Mouse (Mus musculus) myocyte (in vitro differentiated cells): Measurements from ENCODE around the gene AV320801. TPM values are rescaled to one million over a fixed set of nuclear protein-coding genes. Genes with fewer than 3 reads are reported as not detected.
"Not testable (repeated sequence)": the region's sequence is repeated elsewhere in the genome, so short reads cannot be mapped to it uniquely, and the experiment has no call there.

ENCODE experiments used
- H3K27me3 ChIP-seq: one replicate; pipeline ENCODE4 v1.6.1; 2011; ENCODE audit not compliant: control insufficient read depth, insufficient read depth, insufficient read length
- H3K36me3 ChIP-seq: one replicate; pipeline ENCODE4 v1.6.1; 2011; ENCODE audit not compliant: control insufficient read depth, insufficient read depth
- H3K4me2 ChIP-seq: one replicate; pipeline ENCODE4 v1.6.1; 2011; ENCODE audit warnings: low read depth, control low read depth
- H3K4me3 ChIP-seq: one replicate; pipeline ENCODE4 v1.5.1; 2011; ENCODE audit warnings: mild to moderate bottlenecking, control low read depth, moderate library complexity
- H3K79me2 ChIP-seq: one replicate; pipeline ENCODE4 v1.6.1; 2011; ENCODE audit not compliant: control insufficient read depth, insufficient read depth
- H3ac ChIP-seq: one replicate; pipeline ENCODE4 v1.6.1; 2011; ENCODE audit not compliant: control insufficient read depth, insufficient read length
- polyA plus RNA-seq: library from polyadenylated mRNA; unstranded; fragments of >200 nt; fragmentation: generic; extraction: Trizol; gene quantifications from one replicate; pipeline ENCODE4 v1.2.1, GENCODE M21; 2012; ENCODE audit warnings: missing spikeins

The AV320801 gene
- not detected for polyA plus RNA-seq

DNA sequence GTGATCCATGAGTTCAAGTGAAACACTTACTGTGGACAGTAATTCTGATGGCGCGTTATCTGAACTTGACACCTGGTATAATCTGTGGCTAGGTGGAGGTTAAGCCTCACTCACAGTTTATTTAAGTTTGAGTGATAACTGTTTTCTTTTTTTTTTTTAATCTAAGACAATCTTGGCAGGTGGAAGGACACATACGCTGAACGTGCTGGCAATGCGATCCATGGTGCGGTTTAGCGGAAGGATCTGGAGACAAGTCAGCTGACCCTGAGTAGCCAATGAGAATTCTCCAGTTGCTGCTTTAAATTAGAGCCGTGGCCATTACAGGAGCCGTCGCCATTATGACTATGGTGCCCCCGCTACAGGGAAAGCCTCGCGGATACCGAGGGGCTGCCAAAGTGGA lies at the start of gene AV320801:
AV320801 (plus strand) TSS at position 301 of the 400 bp plus-strand sequence.
- H3K36me3 ChIP-seq, H3K4me2 ChIP-seq, H3K4me3 ChIP-seq, H3ac ChIP-seq, H3K79me2 ChIP-seq, H3K27me3 ChIP-seq: not testable (repeated sequence)

DNA sequence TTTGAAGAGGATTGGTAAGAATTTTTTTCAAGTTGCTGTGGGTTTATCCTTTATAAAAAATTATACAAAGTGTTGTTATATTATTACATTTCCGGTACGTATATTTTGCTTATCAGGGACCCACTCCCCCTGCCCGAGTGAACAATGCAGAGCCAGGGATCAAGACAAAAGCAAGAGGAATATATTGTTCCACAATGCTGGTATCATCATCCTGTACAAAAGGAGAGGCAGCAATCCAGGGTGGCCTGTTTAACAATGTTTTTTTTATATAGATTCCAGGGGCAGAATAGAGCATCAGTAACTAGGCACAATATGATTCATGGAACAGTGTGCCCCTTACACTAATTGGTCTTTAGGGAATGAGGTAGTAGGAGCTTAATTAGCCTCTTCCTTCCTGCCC lies 30.2 kb upstream of the AV320801 start:
- H3K4me3 ChIP-seq, H3K27me3 ChIP-seq, H3K36me3 ChIP-seq, H3K79me2 ChIP-seq, H3K4me2 ChIP-seq, H3ac ChIP-seq: not testable (repeated sequence)

DNA sequence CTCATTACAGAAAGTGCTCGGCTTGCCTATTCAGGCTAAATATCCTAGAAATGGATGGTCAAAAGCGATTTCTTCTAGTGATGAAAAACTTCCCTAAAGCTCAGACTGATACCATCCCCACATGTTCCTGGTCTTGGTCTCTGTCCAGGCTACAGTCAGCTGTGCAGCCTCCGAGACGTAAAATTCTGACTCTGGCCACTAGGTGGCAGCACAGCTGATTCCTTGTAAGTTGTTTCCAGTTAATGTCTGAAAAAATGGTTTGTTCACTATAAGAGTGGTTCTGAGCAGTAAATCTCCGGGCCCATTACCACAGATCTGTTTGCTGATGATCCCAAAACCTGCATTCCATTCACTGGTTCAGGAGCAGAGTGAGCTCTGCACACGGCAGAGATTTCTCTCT lies 12.5 kb upstream of the AV320801 start:
- not testable (repeated sequence) for H3K4me2 ChIP-seq, H3K27me3 ChIP-seq, H3K4me3 ChIP-seq, H3ac ChIP-seq, H3K36me3 ChIP-seq, H3K79me2 ChIP-seq

DNA sequence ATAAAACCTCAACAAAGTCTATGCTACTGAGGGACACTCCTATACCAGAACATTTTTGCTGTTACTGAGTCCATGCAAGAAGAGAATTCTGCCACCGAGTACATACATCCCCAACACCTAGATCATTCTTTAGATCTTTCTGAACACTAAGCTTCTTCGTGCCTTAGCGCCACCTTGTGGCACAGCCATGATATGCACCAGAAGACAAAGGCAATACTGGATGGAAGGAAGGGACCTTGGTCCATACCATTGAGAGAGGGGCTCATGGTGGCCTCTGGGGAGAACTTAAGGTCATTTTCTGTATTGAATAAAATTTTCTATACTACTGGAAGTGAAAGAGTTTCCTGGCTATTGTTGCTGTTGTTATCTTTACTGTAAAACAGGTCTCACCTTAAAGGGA lies 11.2 kb upstream of the AV320801 start:
- H3K79me2 ChIP-seq, H3K4me2 ChIP-seq, H3K36me3 ChIP-seq, H3K27me3 ChIP-seq, H3ac ChIP-seq, H3K4me3 ChIP-seq: not testable (repeated sequence)

Other genes starting within 250 kb of the AV320801 start
- 0.01 TPM for gene Pramel3, start 192.3 kb upstream of the AV320801 start, polyA plus RNA-seq
- not detected for gene Gm5128, start 121.3 kb upstream of the AV320801 start, polyA plus RNA-seq
- gene Gm7903, start 60.8 kb upstream of the AV320801 start, polyA plus RNA-seq: not detected
- gene Nxf7, start 104.2 kb downstream of the AV320801 start, polyA plus RNA-seq: 6.9 TPM
- 0.04 TPM for gene Prame, start 133.1 kb downstream of the AV320801 start, polyA plus RNA-seq
- gene Tcp11x2, start 199.2 kb downstream of the AV320801 start, polyA plus RNA-seq: 1.5 TPM
- gene Tmsb15a, start 230.7 kb downstream of the AV320801 start, polyA plus RNA-seq: 0.25 TPM
- gene Armcx5, start 248.1 kb downstream of the AV320801 start, polyA plus RNA-seq: 1.7 TPM
- 5.8 TPM for gene Gprasp1, start 248.1 kb downstream of the AV320801 start, polyA plus RNA-seq